Mouse (Mus musculus) forebrain, embryonic 11.5 days (tissue): Measurements from ENCODE around the gene Twnk. TPM values are rescaled to one million over a fixed set of nuclear protein-coding genes. Genes with fewer than 3 reads are reported as not detected.

Source experiments
- ATAC-seq: fragments of 200-750 bp; cut with Nextera tagmentation; replicated peaks from 2 replicates; pipeline ENCODE4 v1.8.0; 2017; ENCODE audit warnings: moderate TSS enrichment; ENCODE audit not compliant: low FRiP score
- DNase-seq: peaks from one replicate; pipeline ENCODE4 v3.0.0-alpha.2; 2017; ENCODE audit warnings: low spot score
- H3K27ac ChIP-seq: fragments of 300-500 bp; sonication (generic); 2 replicates; pipeline ENCODE4 v1.5.1; 2014; ENCODE audit warnings: low read depth, low read length
- H3K27me3 ChIP-seq: fragments of 300-500 bp; sonication (generic); 2 replicates; pipeline ENCODE4 v1.6.1; 2014; ENCODE audit warnings: mild to moderate bottlenecking, low read length, mixed read lengths; ENCODE audit not compliant: control insufficient read depth, insufficient read depth
- H3K36me3 ChIP-seq: fragments of 300-500 bp; sonication (generic); 2 replicates; pipeline ENCODE4 v1.6.1; 2014; ENCODE audit warnings: mild to moderate bottlenecking, low read length, moderate library complexity, mixed read lengths; ENCODE audit not compliant: control insufficient read depth, insufficient read depth
- H3K4me1 ChIP-seq: fragments of 300-500 bp; sonication (generic); replicated peaks from 2 replicates; pipeline ENCODE4 v1.6.1; 2014; ENCODE audit warnings: low read length, mixed read lengths; ENCODE audit not compliant: control insufficient read depth, insufficient read depth
- H3K4me2 ChIP-seq: fragments of 300-500 bp; sonication (generic); 2 replicates; pipeline ENCODE4 v1.6.1; 2014; ENCODE audit warnings: low read depth, mild to moderate bottlenecking, low read length, moderate library complexity, mixed read lengths; ENCODE audit not compliant: severe bottlenecking
- H3K4me3 ChIP-seq: fragments of 300-500 bp; sonication (generic); 2 replicates; pipeline ENCODE4 v1.5.1; 2014; ENCODE audit warnings: low read depth, low read length
- H3K9ac ChIP-seq: fragments of 300-500 bp; sonication (generic); 2 replicates; pipeline ENCODE4 v1.6.1; 2014; ENCODE audit warnings: low read length
- H3K9me3 ChIP-seq: fragments of 300-500 bp; sonication (generic); 2 replicates; pipeline ENCODE4 v1.6.1; 2016; ENCODE audit warnings: low read length, mixed read lengths; ENCODE audit not compliant: control insufficient read depth
- WGBS: fragments of 180-500 bp; shearing (Covaris S2); extraction: QIAGEN DNeasy Blood & Tissue Kit; methylation state at CpG from one replicate; pipeline ENCODE4 v1.1.7; 2014; 5-methylcytosine and 5-hydroxymethylcytosine counted together
- polyA plus RNA-seq: library from polyadenylated mRNA; unstranded; fragments of >200 nt; fragmentation: Nextera tagmentation; extraction: Ambion mirVana; gene quantifications from 2 replicates; pipeline ENCODE4 v1.2.1, GENCODE M21; 2014

Twnk gene
- polyA plus RNA-seq, 1 experiment from 2014 or later, result 19.9 TPM

GRCm38 (mm10) chr19:45007021-45007420 lies 1.6 kb downstream of the Twnk start:
- WGBS, result 51% methylated on average over 17 of the region's 17 CpGs
- no peaks in the 10 kb centered on the region; the same call in 1 of the 2 replicates for H3K36me3 ChIP-seq
- peak overlapping the region; percentile 78 for H3K9ac ChIP-seq
- peak overlapping the region; percentile 86 for H3K4me2 ChIP-seq
- DNase-seq (no peak), ATAC-seq (no peak)
- H3K9me3 ChIP-seq, result no peaks in the 10 kb centered on the region
- H3K27me3 ChIP-seq, result no peaks in the 10 kb centered on the region
- H3K27ac ChIP-seq, result no peak overlapping the region
- peak overlapping the region; percentile 93 for H3K4me3 ChIP-seq
- peaks cover 9% of the 10 kb centered on the region for H3K4me1 ChIP-seq

- no peak for DNase-seq
- no peak overlapping the region for H3K27ac ChIP-seq
Measured at GRCm38 (mm10) chr19:45007425-45008191, 2.1 kb downstream of the Twnk start.

GRCm38 (mm10) chr19:45010646-45011045 lies 5.2 kb downstream of the Twnk start:
- DNase-seq (no peak), ATAC-seq (no peak)
- no peaks in the 10 kb centered on the region; the same call in 1 of the 2 replicates for H3K36me3 ChIP-seq

More at GRCm38 (mm10) chr19:45007425-45008191, 2.1 kb downstream of the Twnk start:
- Histone ChIP-seq H3K36me3 (no peaks in the 10 kb centered on the region; the same call in 1 of the 2 replicates), H3K4me3 (no peak overlapping the region), H3K4me2 (peak overlapping the region; percentile 86; the same call in 1 of the 2 replicates), H3K4me1 (peaks cover 12% of the 10 kb centered on the region), H3K9me3 (no peaks in the 10 kb centered on the region), H3K27me3 (no peaks in the 10 kb centered on the region), H3K9ac (no peak overlapping the region)
- 91% methylated on average over 20 of the region's 20 CpGs for WGBS
- no peak for ATAC-seq

GRCm38 (mm10) chr19:45012219-45012618 lies 6.8 kb downstream of the Twnk start:
- 84% methylated on average over 8 of the region's 8 CpGs for WGBS
- ATAC-seq (no peak), DNase-seq (peak; percentile 52)
- Histone ChIP-seq H3K4me3 (no peak overlapping the region), H3K9ac (peak overlapping the region; percentile 27; the same call in 1 of the 2 replicates), H3K4me1 (peaks cover 25% of the 10 kb centered on the region), H3K4me2 (no peak overlapping the region), H3K27me3 (no peaks in the 10 kb centered on the region), H3K36me3 (no peaks in the 10 kb centered on the region; the same call in 1 of the 2 replicates), H3K9me3 (no peaks in the 10 kb centered on the region), H3K27ac (0 out of 2 replicates have a peak overlapping the region, but pooled peaks have one; percentile 50)

More at GRCm38 (mm10) chr19:45010646-45011045, 5.2 kb downstream of the Twnk start:
- Histone ChIP-seq H3K9ac (no peak overlapping the region), H3K4me2 (no peak overlapping the region), H3K9me3 (no peaks in the 10 kb centered on the region), H3K27me3 (no peaks in the 10 kb centered on the region), H3K27ac (no peak overlapping the region), H3K4me3 (no peak overlapping the region), H3K4me1 (peaks cover 18% of the 10 kb centered on the region)
- WGBS, result 90% methylated on average over 4 of the region's 4 CpGs

- Histone ChIP-seq H3K4me3 (no peak overlapping the region), H3K4me2 (no peak overlapping the region), H3K27me3 (no peaks in the 10 kb centered on the region), H3K9me3 (no peaks in the 10 kb centered on the region), H3K4me1 (peaks cover 22% of the 10 kb centered on the region), H3K36me3 (no peaks in the 10 kb centered on the region; the same call in 1 of the 2 replicates), H3K9ac (peak overlapping the region; percentile 27; the same call in 1 of the 2 replicates), H3K27ac (0 out of 2 replicates have a peak overlapping the region, but pooled peaks have one; percentile 50)
- no peak for DNase-seq
- WGBS, result 39% methylated on average over 6 of the region's 6 CpGs
- ATAC-seq, result no peak
Measured at GRCm38 (mm10) chr19:45012636-45013035, 7.2 kb downstream of the Twnk start.

- Histone ChIP-seq H3K4me2 (no peak overlapping the region), H3K27ac (no peak overlapping the region), H3K4me3 (no peak overlapping the region), H3K36me3 (no peaks in the 10 kb centered on the region; the same call in 1 of the 2 replicates), H3K4me1 (peaks cover 24% of the 10 kb centered on the region), H3K9ac (no peak overlapping the region), H3K27me3 (no peaks in the 10 kb centered on the region), H3K9me3 (no peaks in the 10 kb centered on the region)
- 64% methylated on average over 6 of the region's 6 CpGs for WGBS
- DNase-seq (no peak), ATAC-seq (no peak)
Measured at GRCm38 (mm10) chr19:45013581-45014225, 8.2 kb downstream of the Twnk start.

- peak; percentile 57 for DNase-seq
Measured at GRCm38 (mm10) chr19:45014335-45014971, 9.0 kb downstream of the Twnk start, which contains the start of gene Lzts2. TSS of gene Lzts2 (plus strand) at chr19:45014414.

GRCm38 (mm10) chr19:45014981-45015402 lies 9.5 kb downstream of the Twnk start:
- ATAC-seq, result 0 out of 2 replicates have a peak, but pooled peaks have one; percentile 9
- no peaks in the 10 kb centered on the region for H3K9me3 ChIP-seq
- no peaks in the 10 kb centered on the region for H3K27me3 ChIP-seq
- 1% methylated on average over 25 of the region's 25 CpGs for WGBS
- H3K27ac ChIP-seq, result 0 out of 2 replicates have a peak overlapping the region, but pooled peaks have one; percentile 25
- H3K36me3 ChIP-seq, result no peaks in the 10 kb centered on the region; the same call in 1 of the 2 replicates
- peak overlapping the region; percentile 42 for H3K4me3 ChIP-seq
- peak overlapping the region; percentile 90 for H3K4me2 ChIP-seq
- H3K9ac ChIP-seq, result peak overlapping the region; percentile 57
- peak; percentile 75 for DNase-seq
- H3K4me1 ChIP-seq, result peaks cover 25% of the 10 kb centered on the region

More at GRCm38 (mm10) chr19:45014335-45014971, 9.0 kb downstream of the Twnk start, which contains the start of gene Lzts2:
- Histone ChIP-seq H3K27ac (0 out of 2 replicates have a peak within 1 kb of the TSS, but pooled peaks have one; percentile 25), H3K4me3 (peak within 1 kb of the TSS; percentile 42), H3K27me3 (no peaks in the 10 kb centered on the region), H3K4me1 (peaks cover 25% of the 10 kb centered on the region), H3K9ac (peak within 1 kb of the TSS; percentile 57), H3K9me3 (no peaks in the 10 kb centered on the region), H3K4me2 (peak within 1 kb of the TSS; percentile 90), H3K36me3 (no peaks in the 10 kb centered on the region; the same call in 1 of the 2 replicates)
- WGBS, result 12% methylated on average over 10 of the region's 10 CpGs
- ATAC-seq, result no peak
